Mouse (Mus musculus) C2C12 (cell line): ENCODE measurements around the gene Il2rg.

Source experiments
- CEBPB ChIP-seq: IDR thresholded peaks from one replicate; pipeline ENCODE4 v1.6.1; 2011; ENCODE audit warnings: low read depth, mild to moderate bottlenecking, control low read depth, moderate library complexity
- CTCF ChIP-seq: IDR thresholded peaks from one replicate; pipeline ENCODE4 v1.5.1; 2011; ENCODE audit not compliant: control insufficient read depth, insufficient read depth, insufficient read length
- FOSL1 ChIP-seq: IDR thresholded peaks from one replicate; pipeline ENCODE4 v1.8.0; 2011; ENCODE audit warnings: mild to moderate bottlenecking, low read length; ENCODE audit not compliant: poor library complexity, insufficient read depth, severe bottlenecking
- MAX ChIP-seq: IDR thresholded peaks from one replicate; pipeline ENCODE4 v1.6.1; 2011; ENCODE audit warnings: mild to moderate bottlenecking, control low read depth
- MYOD1 ChIP-seq: IDR thresholded peaks from one replicate; pipeline ENCODE4 v1.6.1; 2011; ENCODE audit warnings: low read depth; ENCODE audit not compliant: control insufficient read depth, insufficient read length
- USF1 ChIP-seq: IDR thresholded peaks from one replicate; pipeline ENCODE4 v1.6.1; 2011; ENCODE audit warnings: low read depth, mild to moderate bottlenecking, control low read depth, moderate library complexity

- TF ChIP-seq CTCF (no peak), MAX (no peak), CEBPB (no peak), USF1 (no peak), FOSL1 (no peak), MYOD1 (no peak)
Measured at GRCm38 (mm10) chrX:101285953-101286670, 18.1 kb upstream of the Il2rg start.
